Mouse (Mus musculus): Measurements from ENCODE around the gene Vrk3.

Vrk3 gene

GRCm38 (mm10) chr7:44818164-44818563 lies 70.0 kb downstream of the Vrk3 start:
- DNase-seq (ENCODE audit: low read depth in 1 of 2, low spot score in 2 of 2): no peak

GRCm38 (mm10) chr7:44818751-44819235 lies 70.6 kb downstream of the Vrk3 start:
- no peak for DNase-seq (ENCODE audit: low read depth in 1 of 2, low spot score in 2 of 2)

DNA sequence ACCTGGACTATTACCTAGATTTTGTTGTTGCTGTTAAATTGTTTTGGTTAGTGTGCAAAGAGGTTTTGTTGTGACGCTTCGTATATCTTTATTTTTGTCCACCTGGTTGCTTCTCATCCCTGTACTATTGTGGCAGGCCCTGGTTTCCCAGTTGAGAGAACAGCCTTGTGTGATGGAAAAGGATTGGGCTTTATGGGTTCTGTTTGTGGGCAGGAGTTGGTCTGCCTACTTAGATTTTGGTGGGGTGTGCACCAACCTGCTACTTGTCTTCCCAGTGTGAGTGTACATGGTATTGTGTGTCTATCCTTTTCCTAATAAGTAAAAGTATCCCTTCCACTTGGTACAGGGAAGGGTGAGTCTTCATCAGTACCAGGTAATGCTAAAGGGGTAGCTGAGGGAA lies 71.2 kb downstream of the Vrk3 start:
- DNase-seq (ENCODE audit: low read depth in 1 of 2, low spot score in 2 of 2): no peak

GRCm38 (mm10) chr7:44819863-44820262 lies 71.7 kb downstream of the Vrk3 start:
- no peak for DNase-seq (ENCODE audit: low read depth in 1 of 2, low spot score in 2 of 2)

GRCm38 (mm10) chr7:44820525-44820924 lies 72.3 kb downstream of the Vrk3 start:
- no peak for DNase-seq (ENCODE audit: low read depth in 1 of 2, low spot score in 2 of 2)

DNA sequence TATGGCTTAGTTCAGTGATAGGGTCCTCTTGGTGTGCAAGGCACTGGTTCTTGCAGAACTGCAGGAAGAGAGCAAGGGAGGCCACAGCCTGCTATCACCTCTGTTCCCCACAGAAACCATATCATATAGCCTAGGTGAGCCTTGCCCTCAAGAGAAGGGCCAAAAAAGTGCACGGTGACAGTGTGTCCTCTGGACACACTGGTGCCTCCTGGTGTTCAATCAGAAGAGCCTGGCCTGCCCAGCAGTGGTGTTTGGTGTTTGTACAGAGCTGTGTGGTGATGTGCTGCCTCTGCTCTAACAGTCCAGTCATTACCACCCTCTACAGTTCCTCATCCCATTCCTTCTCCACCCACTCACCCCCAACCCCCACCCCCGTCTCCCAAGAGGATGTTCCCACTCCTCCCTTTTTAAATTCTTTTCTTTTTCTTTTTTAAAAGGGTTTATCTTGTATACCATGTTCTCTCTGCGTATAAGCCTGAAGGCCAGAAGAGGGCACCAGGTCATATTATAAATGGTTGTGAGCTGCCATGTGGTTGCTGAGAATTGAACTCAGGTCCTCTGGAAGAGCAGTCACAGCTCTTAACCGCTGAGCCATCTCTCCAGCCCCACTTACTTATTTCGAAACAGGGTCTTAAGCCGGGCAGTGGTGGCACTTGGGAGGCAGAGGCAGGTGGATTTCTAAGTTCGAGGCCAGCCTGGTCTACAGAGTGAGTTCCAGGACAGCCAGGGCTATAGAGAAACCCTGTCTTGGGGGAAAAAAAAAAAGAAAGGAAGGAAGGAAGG lies 73.6 kb downstream of the Vrk3 start:
- no peak for DNase-seq (ENCODE audit: low read depth in 1 of 2, low spot score in 2 of 2)

DNA sequence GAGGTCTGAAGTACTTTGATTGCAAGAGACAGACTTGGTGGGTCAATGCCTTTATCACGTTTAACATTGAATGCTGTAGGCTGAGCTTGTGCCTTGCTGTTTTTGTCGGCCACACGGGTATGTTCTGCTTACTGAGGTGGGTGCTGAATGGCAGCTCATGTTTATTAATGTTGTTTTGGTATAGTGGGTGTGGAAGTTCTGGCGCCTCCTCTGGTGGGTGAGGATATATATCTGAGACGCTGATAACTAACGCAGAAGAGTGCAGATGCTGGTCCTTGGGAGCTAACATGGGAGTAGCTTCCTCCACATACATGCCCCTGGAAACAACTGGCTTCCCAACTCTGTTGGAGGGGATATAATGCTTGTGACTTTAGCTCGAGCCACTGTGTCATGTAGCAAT lies 75.2 kb downstream of the Vrk3 start:
- DNase-seq (ENCODE audit: low read depth in 1 of 2, low spot score in 2 of 2): no peak

DNA sequence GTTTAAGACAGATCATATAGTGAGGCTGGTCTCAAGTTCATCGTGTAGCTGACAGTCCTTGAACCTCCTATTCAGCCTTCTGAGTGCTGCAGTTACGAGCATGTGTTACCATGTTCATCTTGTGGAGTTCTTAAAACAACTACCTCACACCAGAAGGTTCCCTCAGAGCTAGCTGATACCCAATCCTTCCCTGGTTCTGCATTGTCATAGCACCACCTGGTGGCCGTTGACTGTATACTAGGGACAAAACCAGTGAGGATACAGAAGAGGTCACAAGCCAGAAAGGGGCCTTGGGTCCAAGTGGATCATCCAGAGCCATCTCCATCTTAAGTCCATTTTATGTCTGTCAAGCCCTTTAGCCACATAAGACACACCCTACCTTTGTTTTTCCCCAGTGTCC lies 76.7 kb downstream of the Vrk3 start:
- DNase-seq (ENCODE audit: low read depth in 1 of 2, low spot score in 2 of 2): peak; percentile 44 to 70

DNA sequence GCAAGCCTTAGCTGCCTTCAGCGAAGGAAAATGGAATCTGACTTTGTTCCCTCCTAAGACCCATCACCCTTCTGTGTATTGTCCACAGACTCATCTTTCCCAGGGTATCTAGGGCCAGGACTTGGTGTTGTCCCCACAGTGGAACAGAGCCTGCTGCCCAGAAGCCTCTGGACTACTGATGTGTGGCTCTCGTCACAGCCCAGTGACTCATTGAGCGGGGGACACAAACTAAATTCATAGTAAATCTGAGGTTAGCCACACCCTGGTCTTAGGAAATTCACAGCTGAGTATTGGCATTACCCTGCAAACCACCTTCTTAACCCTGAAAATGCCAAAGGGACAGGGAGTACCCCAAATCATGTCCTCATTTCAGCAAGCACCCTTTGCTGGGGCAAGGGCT lies 78.6 kb downstream of the Vrk3 start:
- DNase-seq (ENCODE audit: low read depth in 1 of 2, low spot score in 2 of 2): no peak

Measured in monocyte, adult 2 months (primary cell).